Mouse (Mus musculus) heart, embryonic 13.5 days (tissue): ENCODE measurements around the gene Dmxl2. TPM values are rescaled to one million over a fixed set of nuclear protein-coding genes. Genes with fewer than 3 reads are reported as not detected.

Source experiments
- ATAC-seq: fragments of 200-750 bp; cut with Nextera tagmentation; 2 replicates; pipeline ENCODE4 v1.8.0; 2017; ENCODE audit warnings: moderate TSS enrichment; ENCODE audit not compliant: insufficient number of reproducible peaks, low FRiP score, low TSS enrichment; ENCODE audit errors: extremely low read depth
- H3K27ac ChIP-seq: fragments of 300-500 bp; sonication (generic); replicated peaks from 2 replicates; pipeline ENCODE4 v1.5.1; 2015; ENCODE audit warnings: moderate library complexity, mild to moderate bottlenecking, inconsistent platforms
- H3K27me3 ChIP-seq: fragments of 300-500 bp; sonication (generic); replicated peaks from 2 replicates; pipeline ENCODE4 v1.6.1; 2015; ENCODE audit warnings: mild to moderate bottlenecking, inconsistent platforms
- H3K36me3 ChIP-seq: fragments of 300-500 bp; sonication (generic); 2 replicates; pipeline ENCODE4 v1.6.1; 2015; ENCODE audit warnings: mild to moderate bottlenecking, inconsistent platforms
- H3K4me1 ChIP-seq: fragments of 300-500 bp; sonication (generic); 2 replicates; pipeline ENCODE4 v1.6.1; 2015; ENCODE audit warnings: inconsistent platforms
- H3K4me2 ChIP-seq: fragments of 300-500 bp; sonication (generic); 2 replicates; pipeline ENCODE4 v1.6.1; 2015; ENCODE audit warnings: inconsistent platforms, mild to moderate bottlenecking, moderate library complexity
- H3K4me3 ChIP-seq: fragments of 300-500 bp; sonication (generic); 2 replicates; pipeline ENCODE4 v1.5.1; 2015; ENCODE audit warnings: moderate library complexity, mild to moderate bottlenecking, inconsistent platforms
- H3K9ac ChIP-seq: fragments of 300-500 bp; sonication (generic); 2 replicates; pipeline ENCODE4 v1.6.1; 2015; ENCODE audit warnings: inconsistent platforms, mild to moderate bottlenecking, moderate library complexity
- H3K9me3 ChIP-seq: fragments of 300-500 bp; sonication (generic); 2 replicates; pipeline ENCODE4 v1.6.1; 2016; ENCODE audit warnings: inconsistent platforms
- WGBS: fragments of 180-500 bp; shearing (Covaris S2); methylation state at CpG from one replicate; pipeline ENCODE4 v1.1.7; 2015; ENCODE audit warnings: mixed read lengths; 5-methylcytosine and 5-hydroxymethylcytosine counted together
- polyA plus RNA-seq: library from polyadenylated mRNA; unstranded; fragments of >200 nt; fragmentation: Nextera tagmentation; extraction: Ambion mirVana; gene quantifications from 2 replicates; pipeline ENCODE4 v1.2.1, GENCODE M21; 2015

The Dmxl2 gene
- polyA plus RNA-seq, 1 experiment from 2014 or later = 5.1 TPM

GRCm38 (mm10) chr9:54499791-54500190 is 1.6 kb downstream of the Dmxl2 start:
- H3K9me3 ChIP-seq = no peaks in the 10 kb centered on the region
- WGBS = 81% methylated on average over 3 of the region's 3 CpGs
- no peaks in the 10 kb centered on the region for H3K36me3 ChIP-seq
- H3K4me2 ChIP-seq = no peak overlapping the region
- peaks cover 19% of the 10 kb centered on the region for H3K27me3 ChIP-seq
- no peak overlapping the region for H3K4me3 ChIP-seq
- ATAC-seq = no peak
- H3K27ac ChIP-seq = no peak overlapping the region
- peaks cover 12% of the 10 kb centered on the region for H3K4me1 ChIP-seq
- no peak overlapping the region for H3K9ac ChIP-seq

- ATAC-seq = no peak
Measured at GRCm38 (mm10) chr9:54499291-54499690, 2.1 kb downstream of the Dmxl2 start.

DNA sequence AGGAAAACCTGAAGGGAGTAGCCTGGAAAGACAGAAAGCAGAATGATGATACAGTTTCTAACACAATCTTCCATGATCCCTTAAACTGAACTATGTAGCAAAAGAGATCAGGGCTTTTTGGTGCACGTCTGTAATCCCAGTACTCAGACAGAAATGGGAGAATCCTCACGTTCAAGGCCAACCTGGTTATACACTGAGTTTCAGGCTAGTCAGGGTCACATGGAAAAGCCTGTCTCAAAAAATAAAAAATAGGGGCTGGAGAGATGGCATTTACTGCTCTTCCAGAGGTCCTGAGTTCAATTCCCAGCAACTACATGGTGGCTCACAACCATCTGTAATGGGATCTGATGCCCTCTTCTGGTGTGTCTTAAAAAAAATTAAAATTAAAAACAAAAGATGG is 11.0 kb downstream of the Dmxl2 start:
- no peaks in the 10 kb centered on the region for H3K36me3 ChIP-seq
- no peak overlapping the region for H3K4me2 ChIP-seq
- H3K4me1 ChIP-seq = no peaks in the 10 kb centered on the region
- H3K27ac ChIP-seq = no peak overlapping the region
- no peaks in the 10 kb centered on the region for H3K27me3 ChIP-seq
- no peak overlapping the region for H3K4me3 ChIP-seq
- H3K9me3 ChIP-seq = no peaks in the 10 kb centered on the region
- no peak for ATAC-seq
- WGBS = 72% methylated on average over 2 of the region's 2 CpGs
- H3K9ac ChIP-seq = no peak overlapping the region

More at GRCm38 (mm10) chr9:54499291-54499690, 2.1 kb downstream of the Dmxl2 start:
- Histone ChIP-seq H3K9ac (no peak overlapping the region), H3K27me3 (peaks cover 17% of the 10 kb centered on the region), H3K4me2 (no peak overlapping the region), H3K9me3 (no peaks in the 10 kb centered on the region), H3K4me3 (no peak overlapping the region), H3K4me1 (peaks cover 12% of the 10 kb centered on the region), H3K27ac (no peak overlapping the region), H3K36me3 (no peaks in the 10 kb centered on the region)
- WGBS = 78% methylated on average over 6 of the region's 6 CpGs

- no peak overlapping the region for H3K4me2 ChIP-seq
- H3K27ac ChIP-seq = no peak overlapping the region
- no peaks in the 10 kb centered on the region for H3K27me3 ChIP-seq
- H3K4me1 ChIP-seq = no peaks in the 10 kb centered on the region
- no peak overlapping the region for H3K9ac ChIP-seq
- H3K36me3 ChIP-seq = no peaks in the 10 kb centered on the region
- H3K4me3 ChIP-seq = no peak overlapping the region
- no peak for ATAC-seq
- H3K9me3 ChIP-seq = no peaks in the 10 kb centered on the region
- WGBS = 70% methylated on average over 2 of the region's 2 CpGs
Measured at GRCm38 (mm10) chr9:54489599-54489998, 11.8 kb downstream of the Dmxl2 start.

DNA sequence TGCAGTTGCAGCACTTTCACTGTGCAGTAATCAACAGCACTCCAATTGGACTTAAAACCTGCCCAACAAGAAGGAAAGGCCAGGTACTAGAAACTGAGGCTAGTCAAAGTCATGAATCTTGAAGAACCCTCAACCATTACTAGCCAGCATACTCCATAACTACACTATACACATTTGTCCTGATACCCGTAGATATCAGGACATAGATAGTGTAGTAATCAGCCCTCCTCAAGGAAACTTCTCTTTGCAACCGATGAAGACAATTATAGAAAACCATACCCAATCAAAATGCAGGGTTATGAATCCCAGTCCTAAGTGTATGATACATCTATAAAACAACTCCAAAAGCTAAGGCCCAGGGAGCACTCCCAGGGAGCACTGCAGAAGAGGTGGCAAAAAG is 16.5 kb downstream of the Dmxl2 start:
- WGBS = 77% methylated on average over 2 of the region's 2 CpGs
- no peak for ATAC-seq

DNA sequence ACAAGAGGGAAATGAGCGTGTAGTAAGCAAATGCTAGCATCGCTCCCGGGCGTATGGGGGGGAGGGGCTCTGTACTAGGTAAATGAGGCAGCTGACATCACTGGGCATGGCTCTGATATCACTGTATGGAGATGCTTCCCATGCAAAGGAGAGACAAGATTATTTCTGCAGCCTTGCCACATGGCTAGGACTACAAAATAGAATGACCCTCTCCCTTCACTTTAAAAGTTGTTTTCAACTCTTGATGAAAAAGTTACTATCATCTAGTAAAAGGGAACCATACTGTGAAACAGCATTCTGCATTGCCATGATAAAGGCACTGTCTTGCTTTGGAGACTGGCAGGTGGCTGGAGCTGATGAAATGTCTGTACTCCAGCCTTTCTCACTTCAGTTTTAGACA is 18.2 kb downstream of the Dmxl2 start:
- H3K27ac ChIP-seq = no peak overlapping the region
- no peaks in the 10 kb centered on the region for H3K36me3 ChIP-seq
- H3K9ac ChIP-seq = no peak overlapping the region
- 66% methylated on average over 4 of the region's 4 CpGs for WGBS
- no peak overlapping the region for H3K4me2 ChIP-seq
- H3K4me1 ChIP-seq = peaks cover 8% of the 10 kb centered on the region
- H3K9me3 ChIP-seq = no peaks in the 10 kb centered on the region
- no peak for ATAC-seq
- no peak overlapping the region for H3K4me3 ChIP-seq
- H3K27me3 ChIP-seq = no peaks in the 10 kb centered on the region

More for the DNA sequence above, 16.5 kb downstream of the Dmxl2 start:
- H3K4me1 ChIP-seq = peaks cover 4% of the 10 kb centered on the region
- no peak overlapping the region for H3K27ac ChIP-seq
- H3K27me3 ChIP-seq = no peaks in the 10 kb centered on the region
- H3K4me2 ChIP-seq = no peak overlapping the region
- H3K9me3 ChIP-seq = no peaks in the 10 kb centered on the region
- H3K4me3 ChIP-seq = no peak overlapping the region
- no peaks in the 10 kb centered on the region for H3K36me3 ChIP-seq
- H3K9ac ChIP-seq = no peak overlapping the region

- no peak overlapping the region for H3K4me2 ChIP-seq
- no peak overlapping the region for H3K9ac ChIP-seq
- no peak overlapping the region for H3K27ac ChIP-seq
- no peaks in the 10 kb centered on the region for H3K9me3 ChIP-seq
- WGBS = 58% methylated on average over 4 of the region's 4 CpGs
- H3K4me3 ChIP-seq = no peak overlapping the region
- peaks cover 10% of the 10 kb centered on the region for H3K4me1 ChIP-seq
- no peaks in the 10 kb centered on the region for H3K36me3 ChIP-seq
- no peak for ATAC-seq
- no peaks in the 10 kb centered on the region for H3K27me3 ChIP-seq
Measured at GRCm38 (mm10) chr9:54482763-54483162, 18.7 kb downstream of the Dmxl2 start.

DNA sequence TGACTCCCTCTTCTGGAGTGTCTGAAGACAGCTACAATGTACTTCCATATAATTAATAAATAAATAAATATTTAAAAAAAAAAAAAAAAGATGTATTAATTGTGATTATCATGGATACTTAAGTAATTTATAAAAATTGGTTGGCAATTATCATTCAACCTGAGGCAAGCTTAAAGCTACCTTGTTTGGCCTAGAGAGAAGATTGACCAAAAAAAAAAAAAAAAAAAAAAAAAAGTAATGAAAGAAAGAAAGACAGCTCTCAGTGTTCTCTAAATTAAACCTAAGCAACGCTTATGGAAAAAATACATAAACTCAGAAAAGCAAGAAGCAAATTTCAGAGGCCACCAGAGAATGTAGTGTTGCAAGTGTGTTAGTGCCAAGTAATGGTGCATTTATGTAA is 22.4 kb downstream of the Dmxl2 start:
- Histone ChIP-seq H3K4me3 (no peak overlapping the region), H3K4me1 (peaks cover 10% of the 10 kb centered on the region), H3K9ac (no peak overlapping the region), H3K4me2 (no peak overlapping the region), H3K9me3 (no peaks in the 10 kb centered on the region), H3K27ac (no peak overlapping the region), H3K36me3 (no peaks in the 10 kb centered on the region), H3K27me3 (no peaks in the 10 kb centered on the region)
- WGBS = 90% methylated on average over 1 of the region's 1 CpGs
- no peak for ATAC-seq

DNA sequence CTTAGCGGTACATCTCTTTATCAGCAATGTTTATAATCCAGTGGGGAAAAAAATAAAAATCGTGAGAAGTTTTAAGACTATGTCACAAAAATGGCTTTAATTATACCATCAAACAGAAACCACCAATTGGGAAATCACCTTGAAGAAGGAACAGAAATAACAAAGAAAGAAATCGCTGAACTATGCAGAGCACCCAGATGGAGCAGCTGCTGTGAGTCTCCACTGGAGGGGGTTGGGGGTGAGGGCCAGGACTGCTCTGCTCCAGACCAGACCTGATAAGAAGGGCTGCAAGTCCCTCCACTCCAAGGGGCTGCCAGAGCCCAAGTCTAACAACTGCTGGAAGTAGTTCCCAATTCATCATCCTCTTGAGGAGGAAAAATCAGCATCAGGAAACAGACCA is 23.3 kb downstream of the Dmxl2 start:
- H3K9me3 ChIP-seq = no peaks in the 10 kb centered on the region
- H3K4me2 ChIP-seq = no peak overlapping the region
- H3K27ac ChIP-seq = no peak overlapping the region
- ATAC-seq = no peak
- no peak overlapping the region for H3K4me3 ChIP-seq
- H3K36me3 ChIP-seq = no peaks in the 10 kb centered on the region
- no peak overlapping the region for H3K9ac ChIP-seq
- WGBS = 50% methylated on average over 3 of the region's 3 CpGs
- peaks cover 8% of the 10 kb centered on the region for H3K4me1 ChIP-seq
- no peaks in the 10 kb centered on the region for H3K27me3 ChIP-seq

DNA sequence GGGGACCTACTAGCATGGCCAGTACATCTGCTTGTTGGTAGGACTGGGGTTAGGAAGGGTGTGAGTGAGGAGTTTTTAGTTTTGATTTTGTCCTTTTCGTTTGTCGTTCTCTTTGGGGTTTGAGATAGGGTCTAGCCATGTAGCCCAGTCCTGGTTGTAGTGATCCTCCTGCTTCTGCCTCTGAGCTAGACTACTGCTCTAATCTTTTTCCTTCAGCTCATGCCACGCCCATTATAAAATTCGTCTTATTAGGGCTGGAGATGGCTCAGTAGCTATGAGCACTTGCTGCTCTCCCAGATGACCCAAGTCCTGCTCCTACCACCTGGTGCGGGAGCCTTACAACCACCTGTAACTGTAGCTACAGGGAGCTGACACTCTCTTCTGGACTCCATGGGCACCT is 26.9 kb downstream of the Dmxl2 start:
- no peak for ATAC-seq
- Histone ChIP-seq H3K27ac (no peak overlapping the region), H3K4me1 (peaks cover 12% of the 10 kb centered on the region), H3K4me2 (no peak overlapping the region), H3K4me3 (no peak overlapping the region), H3K27me3 (no peaks in the 10 kb centered on the region), H3K36me3 (no peaks in the 10 kb centered on the region), H3K9ac (no peak overlapping the region), H3K9me3 (no peaks in the 10 kb centered on the region)
- WGBS = 79% methylated on average over 5 of the region's 5 CpGs

DNA sequence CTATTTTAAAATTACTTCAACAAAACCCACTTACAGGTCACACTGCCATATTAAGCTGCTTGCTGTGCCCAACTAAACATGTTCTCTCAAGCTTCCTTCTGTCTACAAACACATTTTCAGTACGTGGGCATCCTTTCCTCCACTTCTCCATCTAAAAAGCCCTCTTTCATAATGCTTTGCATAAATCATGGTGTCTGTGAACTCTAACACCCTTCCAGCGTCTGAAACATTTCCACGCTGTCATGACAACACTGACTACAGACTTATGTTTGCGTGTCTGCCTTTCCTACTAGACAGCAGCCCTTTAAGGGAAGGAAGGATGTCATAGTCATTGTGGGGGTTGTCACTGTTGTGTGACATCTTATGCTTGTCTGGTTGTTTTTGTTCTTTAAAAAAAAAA is 27.4 kb downstream of the Dmxl2 start:
- no peaks in the 10 kb centered on the region for H3K9me3 ChIP-seq
- H3K27ac ChIP-seq = no peak overlapping the region
- no peaks in the 10 kb centered on the region for H3K27me3 ChIP-seq

DNA sequence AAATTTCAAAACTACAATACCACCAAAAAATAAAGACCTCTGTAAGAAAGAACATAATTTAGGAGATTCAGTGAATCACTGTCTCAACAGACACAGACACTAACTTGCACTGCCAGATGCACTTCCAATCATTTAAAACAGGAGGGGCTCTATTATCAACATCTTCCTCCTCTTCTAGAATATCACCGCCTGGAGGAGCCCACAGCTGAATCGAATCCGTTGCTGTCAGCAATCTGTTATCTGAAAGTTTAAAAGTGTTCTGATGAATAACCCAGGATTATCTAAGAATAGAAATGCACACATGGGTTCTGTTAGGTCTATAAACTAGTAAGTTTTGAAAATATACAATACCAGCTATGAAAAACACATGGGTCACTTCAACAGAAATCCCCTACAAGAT is 28.6 kb downstream of the Dmxl2 start:
- no peak overlapping the region for H3K9ac ChIP-seq
- H3K36me3 ChIP-seq = no peaks in the 10 kb centered on the region
- ATAC-seq = no peak
- H3K4me3 ChIP-seq = no peak overlapping the region
- H3K27me3 ChIP-seq = no peaks in the 10 kb centered on the region
- H3K27ac ChIP-seq = peak overlapping the region; percentile 42; the same call in 1 of the 2 replicates
- H3K4me2 ChIP-seq = no peak overlapping the region
- H3K4me1 ChIP-seq = peaks cover 6% of the 10 kb centered on the region
- H3K9me3 ChIP-seq = no peaks in the 10 kb centered on the region
- WGBS = 15% methylated on average over 3 of the region's 3 CpGs

More for the DNA sequence above, 27.4 kb downstream of the Dmxl2 start:
- 67% methylated on average over 4 of the region's 4 CpGs for WGBS
- Histone ChIP-seq H3K4me3 (no peak overlapping the region), H3K4me2 (no peak overlapping the region), H3K9ac (no peak overlapping the region), H3K36me3 (no peaks in the 10 kb centered on the region), H3K4me1 (peaks cover 12% of the 10 kb centered on the region)
- ATAC-seq = no peak
